Mouse (Mus musculus) embryonic facial prominence, embryonic 10.5 days (tissue): ENCODE data around the gene Apc2. TPM values are rescaled to one million over a fixed set of nuclear protein-coding genes. Genes with fewer than 3 reads are reported as not detected.
A peak's percentile ranks its signal among the peaks of the same experiment; 100 is the strongest.
"Not testable (repeated sequence)": the region's sequence is repeated elsewhere in the genome, so short reads cannot be mapped to it uniquely, and the experiment has no call there.

Experiments used
- DNase-seq: peaks from one replicate; pipeline ENCODE4 v3.0.0-alpha.2; 2017; ENCODE audit warnings: low spot score
- H3K27ac ChIP-seq: fragments of 300-500 bp; sonication (generic); replicated peaks from 2 replicates; pipeline ENCODE4 v1.5.1; 2016; ENCODE audit warnings: mild to moderate bottlenecking
- H3K27me3 ChIP-seq: fragments of 300-500 bp; sonication (generic); replicated peaks from 2 replicates; pipeline ENCODE4 v1.6.1; 2016; ENCODE audit warnings: low read depth, mild to moderate bottlenecking; ENCODE audit not compliant: poor library complexity, severe bottlenecking
- H3K36me3 ChIP-seq: fragments of 300-500 bp; sonication (generic); replicated peaks from 2 replicates; pipeline ENCODE4 v1.6.1; 2016; ENCODE audit warnings: mild to moderate bottlenecking, moderate library complexity
- H3K4me1 ChIP-seq: fragments of 300-500 bp; sonication (generic); 2 replicates; pipeline ENCODE4 v1.6.1; 2016
- H3K4me3 ChIP-seq: fragments of 300-500 bp; sonication (generic); 2 replicates; pipeline ENCODE4 v1.5.1; 2016; ENCODE audit warnings: mild to moderate bottlenecking, moderate library complexity
- H3K9me3 ChIP-seq: fragments of 300-500 bp; sonication (generic); 2 replicates; pipeline ENCODE4 v1.6.1; 2016; ENCODE audit warnings: mild to moderate bottlenecking
- WGBS: fragments of 180-500 bp; shearing (Covaris S2); methylation state at CpG from one replicate; pipeline ENCODE4 v1.1.7; 2016; 5-methylcytosine and 5-hydroxymethylcytosine counted together
- polyA plus RNA-seq: library from polyadenylated mRNA; unstranded; fragments of >200 nt; fragmentation: Nextera tagmentation; extraction: Ambion mirVana; gene quantifications from 2 replicates; pipeline ENCODE4 v1.2.1, GENCODE M21; 2016

The Apc2 gene
- polyA plus RNA-seq, 1 experiment from 2014 or later, result 12.6 TPM

DNA sequence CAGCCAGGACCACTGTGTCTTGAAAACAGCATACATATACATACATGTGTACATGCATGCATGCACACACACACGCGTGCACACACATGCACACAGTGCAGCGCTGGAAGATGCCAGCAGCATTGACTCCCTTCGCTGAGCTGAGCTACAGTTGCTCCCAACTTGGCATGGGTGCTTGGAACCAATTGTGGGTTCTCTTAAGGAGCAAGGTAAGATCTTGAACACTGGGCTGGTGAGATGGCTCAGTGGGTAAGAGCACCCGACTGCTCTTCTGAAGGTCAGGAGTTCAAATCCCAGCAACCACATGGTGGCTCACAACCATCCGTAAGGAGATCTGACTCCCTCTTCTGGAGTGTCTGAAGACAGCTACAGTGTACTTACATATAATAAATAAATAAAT is 50.2 kb downstream of the Apc2 start:
- H3K4me3 ChIP-seq, H3K27ac ChIP-seq, DNase-seq, H3K36me3 ChIP-seq, H3K9me3 ChIP-seq: not testable (repeated sequence)
- H3K4me1 ChIP-seq, result peaks cover 69% of the 10 kb centered on the region
- H3K27me3 ChIP-seq, result peaks cover 100% of the 10 kb centered on the region
- WGBS, result 73% methylated on average over 6 of the region's 6 CpGs

DNA sequence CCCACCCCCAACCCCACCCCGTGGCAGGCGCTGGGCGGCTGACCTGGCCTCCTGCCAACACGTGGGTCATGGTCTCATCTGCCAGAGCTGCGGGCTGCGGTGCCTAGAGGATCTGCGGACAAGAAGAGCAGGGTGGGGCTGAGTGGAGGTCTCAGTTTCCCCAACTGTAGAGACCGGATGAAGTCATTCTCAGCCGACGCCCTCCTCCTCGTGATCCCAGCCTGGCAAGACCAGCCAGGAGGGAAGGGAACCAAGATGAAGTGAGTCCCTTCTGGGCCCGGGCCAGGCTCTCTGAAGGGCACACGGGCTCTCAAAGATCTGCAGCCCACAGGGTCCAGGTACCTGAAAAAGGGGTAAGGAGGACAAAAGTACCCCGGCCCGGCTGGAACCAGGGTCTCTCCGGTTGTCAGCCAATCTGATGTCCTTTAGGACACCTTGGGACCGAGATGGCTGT is 51.8 kb downstream of the Apc2 start:
- 18% methylated on average over 17 of the region's 17 CpGs for WGBS
- Histone ChIP-seq H3K27ac (no peak overlapping the region), H3K4me1 (peaks cover 53% of the 10 kb centered on the region), H3K4me3 (peak overlapping the region; percentile 47), H3K36me3 (no peaks in the 10 kb centered on the region), H3K9me3 (no peaks in the 10 kb centered on the region), H3K27me3 (peaks cover 100% of the 10 kb centered on the region)
- DNase-seq, result no peak

DNA sequence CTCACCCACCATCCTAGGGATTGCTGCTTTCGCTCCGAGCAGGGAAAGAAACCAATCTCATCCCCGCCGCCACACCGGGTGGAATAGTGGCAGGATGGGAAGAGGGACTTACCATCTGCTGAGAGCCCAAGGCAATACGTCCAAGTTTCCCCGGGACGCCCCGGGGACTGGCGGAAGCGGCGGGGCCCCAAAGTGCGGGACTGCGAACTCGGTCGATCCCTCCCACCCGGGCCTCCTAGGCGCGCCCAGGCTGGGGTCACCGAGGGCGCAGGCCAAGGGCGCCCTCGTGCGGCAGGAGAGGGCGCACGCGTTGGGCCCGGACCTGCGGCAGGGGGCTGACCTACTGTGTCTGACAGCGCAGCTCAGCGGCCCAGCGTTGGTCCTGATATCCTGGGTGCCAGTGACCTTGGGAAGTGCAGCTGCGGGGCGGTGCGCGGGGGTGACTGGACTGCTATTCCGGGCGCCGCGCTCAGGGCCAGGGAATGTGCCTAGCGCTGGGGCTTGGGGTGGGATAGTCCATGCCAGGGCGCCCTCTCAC is 52.5 kb downstream of the Apc2 start, which contains the start of gene Adamtsl5:
TSS of gene Adamtsl5 (minus strand) at position 169 of the 538 bp plus-strand sequence.
- peak; percentile 80 for DNase-seq
- Histone ChIP-seq H3K9me3 (no peaks in the 10 kb centered on the region), H3K27me3 (peaks cover 100% of the 10 kb centered on the region), H3K27ac (peak within 1 kb of the TSS; percentile 49; the same call in 1 of the 2 replicates), H3K36me3 (no peaks in the 10 kb centered on the region), H3K4me3 (peak within 1 kb of the TSS; percentile 47), H3K4me1 (peaks cover 46% of the 10 kb centered on the region)
- under 1% methylated on average over 42 of the region's 42 CpGs for WGBS

DNA sequence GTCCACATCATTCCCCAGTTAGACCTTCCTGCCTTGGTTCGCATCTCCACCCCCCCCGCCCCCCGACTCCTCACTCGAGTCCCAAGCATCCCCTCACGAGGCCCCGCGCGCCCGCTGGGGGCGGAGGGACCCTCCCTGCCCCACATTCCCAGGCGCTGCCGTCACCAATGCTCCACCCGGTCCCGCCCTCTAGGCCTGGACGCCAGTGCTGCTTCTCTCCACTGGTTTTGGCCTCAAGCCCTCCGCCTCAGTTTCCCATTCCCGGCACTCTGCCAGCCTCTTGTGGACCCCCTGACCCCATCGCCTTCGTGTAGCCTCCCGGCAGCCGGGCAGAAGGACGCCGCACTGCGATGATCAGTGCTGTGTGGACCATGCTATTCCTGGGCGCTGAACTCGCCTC is 53.2 kb downstream of the Apc2 start:
- WGBS, result 16% methylated on average over 26 of the region's 26 CpGs
- no peak overlapping the region for H3K27ac ChIP-seq
- DNase-seq, result peak; percentile 41
- peaks cover 39% of the 10 kb centered on the region for H3K4me1 ChIP-seq
- H3K4me3 ChIP-seq, result peak overlapping the region; percentile 47
- H3K36me3 ChIP-seq, result no peaks in the 10 kb centered on the region
- peaks cover 100% of the 10 kb centered on the region for H3K27me3 ChIP-seq
- H3K9me3 ChIP-seq, result no peaks in the 10 kb centered on the region

DNA sequence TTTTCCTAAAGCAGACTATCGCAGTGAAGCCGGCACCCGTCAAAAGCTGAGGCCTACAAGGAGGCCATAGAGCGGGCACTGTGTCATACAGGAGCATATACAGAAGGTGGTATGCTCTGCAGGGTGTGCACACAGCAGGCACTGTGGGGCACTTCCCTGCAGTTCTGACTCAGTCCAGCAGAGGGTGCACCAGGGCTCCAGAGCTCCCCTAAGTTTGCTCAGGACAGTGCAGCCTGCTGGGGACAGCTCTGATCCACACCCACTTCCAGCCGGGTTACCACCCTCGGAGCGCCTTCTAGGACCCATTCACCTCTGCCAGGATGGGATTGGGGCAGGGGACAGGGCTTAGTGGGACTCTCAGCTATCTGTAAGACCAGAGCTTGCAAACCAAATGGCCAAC is 54.5 kb downstream of the Apc2 start:
- Histone ChIP-seq H3K27ac (no peak overlapping the region), H3K36me3 (no peaks in the 10 kb centered on the region), H3K4me3 (peak overlapping the region; percentile 19; the same call in 1 of the 2 replicates), H3K9me3 (no peaks in the 10 kb centered on the region), H3K4me1 (peaks cover 30% of the 10 kb centered on the region), H3K27me3 (peaks cover 100% of the 10 kb centered on the region)
- 6% methylated on average over 7 of the region's 7 CpGs for WGBS
- DNase-seq, result peak; percentile 90

DNA sequence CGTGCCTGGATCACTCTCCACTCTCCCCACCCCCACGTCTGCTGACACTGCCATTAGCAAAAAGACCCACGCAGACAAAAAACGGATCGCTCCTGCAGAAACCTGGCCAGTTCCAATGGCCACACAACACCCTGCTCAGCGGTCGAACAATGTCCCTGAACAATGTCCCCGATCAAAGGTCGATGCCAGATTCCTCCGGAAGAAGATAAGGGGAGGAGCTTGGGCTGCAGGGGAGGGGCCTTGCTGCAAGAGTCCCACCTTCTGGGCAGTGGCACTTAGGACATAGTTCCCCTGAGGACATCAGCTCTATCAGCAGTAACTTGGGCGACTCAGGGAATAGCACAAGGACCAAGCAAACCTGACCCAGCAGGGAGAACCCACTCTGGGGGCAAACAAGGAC is 56.1 kb downstream of the Apc2 start:
- Histone ChIP-seq H3K36me3 (no peaks in the 10 kb centered on the region), H3K27me3 (peaks cover 100% of the 10 kb centered on the region), H3K4me3 (no peak overlapping the region), H3K4me1 (peaks cover 42% of the 10 kb centered on the region), H3K9me3 (no peaks in the 10 kb centered on the region), H3K27ac (no peak overlapping the region)
- DNase-seq, result no peak
- 26% methylated on average over 11 of the region's 11 CpGs for WGBS

DNA sequence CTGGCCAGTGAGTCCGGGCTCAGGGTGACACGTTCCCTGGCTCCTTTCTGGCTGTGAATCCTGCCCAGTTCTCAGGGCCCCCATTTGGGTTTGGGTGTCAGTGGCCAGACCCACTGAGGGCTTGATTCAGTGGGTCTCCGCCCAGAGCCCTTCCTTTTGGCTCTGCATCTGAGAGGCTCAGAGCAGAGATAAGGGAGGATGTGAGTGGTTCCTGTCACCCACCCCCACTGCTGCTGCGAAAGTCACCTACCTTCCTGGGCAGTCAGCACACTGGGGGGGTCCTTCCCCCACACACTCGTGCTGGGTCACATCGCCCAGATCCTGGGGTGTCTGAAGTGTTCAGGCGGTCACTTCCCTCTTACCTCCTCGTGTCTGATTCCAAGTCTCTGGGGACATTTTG is 57.0 kb downstream of the Apc2 start:
- Histone ChIP-seq H3K4me3 (no peak overlapping the region), H3K27ac (no peak overlapping the region), H3K9me3 (no peaks in the 10 kb centered on the region), H3K4me1 (peaks cover 44% of the 10 kb centered on the region), H3K36me3 (no peaks in the 10 kb centered on the region), H3K27me3 (peaks cover 100% of the 10 kb centered on the region)
- DNase-seq, result no peak
- WGBS, result 68% methylated on average over 8 of the region's 8 CpGs

DNA sequence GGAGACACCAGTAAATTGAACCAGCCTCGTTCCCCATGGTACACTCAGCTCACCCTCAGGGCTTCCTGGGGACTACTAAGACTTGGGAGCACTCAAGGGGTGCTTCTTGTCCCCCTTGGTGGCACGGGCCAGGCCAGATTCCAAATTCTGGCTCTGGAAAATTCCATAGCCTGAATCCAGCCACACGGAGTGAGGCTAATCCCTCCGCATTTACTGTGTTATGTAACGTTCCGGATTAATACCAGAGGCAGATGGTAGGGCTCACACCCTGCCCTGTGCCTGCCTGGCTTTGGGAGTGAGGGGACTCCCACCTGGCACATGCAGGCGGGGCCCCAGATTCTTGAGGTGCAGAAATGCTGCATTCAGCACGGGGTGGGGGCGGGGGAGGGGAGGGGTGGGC is 59.7 kb downstream of the Apc2 start:
- peaks cover 30% of the 10 kb centered on the region for H3K4me1 ChIP-seq
- 0 out of 2 replicates have a peak overlapping the region, but pooled peaks have one; percentile 51 for H3K4me3 ChIP-seq
- H3K36me3 ChIP-seq, result no peaks in the 10 kb centered on the region
- H3K27me3 ChIP-seq, result peaks cover 100% of the 10 kb centered on the region
- no peak for DNase-seq
- WGBS, result 7% methylated on average over 9 of the region's 9 CpGs
- no peaks in the 10 kb centered on the region for H3K9me3 ChIP-seq
- H3K27ac ChIP-seq, result no peak overlapping the region

DNA sequence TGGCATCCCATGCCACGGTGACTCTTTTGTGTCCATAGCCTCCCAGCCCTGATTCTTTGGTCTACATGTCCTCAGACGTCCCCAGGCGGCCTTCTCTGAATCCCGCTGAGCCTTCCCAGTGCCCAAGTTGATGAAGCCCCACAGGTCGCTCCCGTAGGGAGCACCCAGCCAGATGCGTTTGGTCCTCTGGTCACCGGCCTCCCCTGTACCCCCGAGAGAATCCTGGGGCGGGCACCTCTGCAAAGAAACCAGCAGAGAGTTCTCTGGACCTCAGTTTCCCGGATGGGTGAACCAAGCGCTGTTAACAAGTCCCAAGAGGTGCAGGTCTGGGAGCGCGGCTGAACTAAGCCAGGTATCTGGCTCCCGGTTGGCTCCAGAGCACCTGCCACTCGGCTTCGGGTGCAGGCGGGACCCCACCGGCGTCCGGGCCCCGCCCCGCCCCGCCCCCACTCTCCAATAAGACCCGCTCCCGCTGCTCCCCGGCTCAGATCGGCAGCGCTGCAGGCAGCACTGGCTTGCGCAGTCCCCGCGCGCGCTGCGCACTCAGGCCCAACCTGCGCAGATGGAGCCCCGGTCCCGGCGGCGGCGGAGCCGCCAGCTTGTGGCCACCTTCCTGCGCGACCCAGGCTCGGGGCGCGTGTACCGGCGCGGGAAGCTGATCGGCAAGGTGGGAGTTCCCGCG is 60.4 kb downstream of the Apc2 start, which contains the start of gene Plk5:
TSS of gene Plk5 (plus strand) at position 459 of the 682 bp plus-strand sequence.
- peaks cover 28% of the 10 kb centered on the region for H3K4me1 ChIP-seq
- peak within 1 kb of the TSS; percentile 51 for H3K4me3 ChIP-seq
- no peaks in the 10 kb centered on the region for H3K36me3 ChIP-seq
- H3K9me3 ChIP-seq, result no peaks in the 10 kb centered on the region
- peak; percentile 51 for DNase-seq
- H3K27me3 ChIP-seq, result peaks cover 100% of the 10 kb centered on the region
- H3K27ac ChIP-seq, result no peak within 1 kb of the TSS
- whole genome bisulfite sequencing, result under 1% methylated on average over 53 of the region's 53 CpGs

DNA sequence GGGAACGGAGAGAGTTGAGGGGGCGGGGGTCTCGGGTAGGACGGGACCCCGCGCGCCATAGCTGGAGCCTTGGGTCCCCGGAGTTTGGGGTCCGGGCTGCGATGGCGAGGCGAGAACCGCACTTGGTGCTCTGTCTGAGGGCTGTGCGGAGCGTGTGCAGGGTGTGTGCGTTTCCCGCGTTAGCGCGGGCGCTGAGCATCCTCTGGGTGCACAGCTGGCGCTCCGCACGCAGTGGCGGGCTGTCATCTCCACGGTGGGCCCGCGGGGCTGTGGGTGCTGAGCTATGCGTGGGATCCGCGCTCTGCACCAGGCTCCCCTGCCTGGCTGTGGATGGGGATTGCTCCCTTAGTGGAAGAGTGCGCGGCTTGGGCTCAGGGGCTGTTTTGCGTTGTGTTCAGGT is 61.0 kb downstream of the Apc2 start:
- H3K4me3 ChIP-seq, result peak overlapping the region; percentile 51
- WGBS, result 2% methylated on average over 34 of the region's 34 CpGs

DNA sequence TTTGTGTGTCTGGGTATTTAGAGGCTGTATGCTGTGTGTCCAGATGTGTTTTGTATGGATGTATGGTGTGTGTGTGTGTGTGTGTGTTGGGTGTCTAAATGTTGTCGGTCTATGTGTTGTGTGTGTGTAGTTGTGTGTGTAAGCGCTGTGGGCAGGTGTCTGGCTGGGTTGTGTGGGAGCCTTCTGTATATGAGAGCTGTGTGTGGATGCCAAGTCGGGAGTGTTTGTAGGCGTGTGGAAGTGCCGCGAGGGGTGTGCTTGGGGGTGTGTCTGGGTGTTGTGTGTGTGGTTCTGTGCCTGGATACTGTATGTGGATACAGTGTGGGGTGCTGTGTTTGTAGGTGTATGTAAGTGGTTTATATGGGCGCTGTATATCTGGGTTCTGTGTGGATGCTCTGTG is 61.6 kb downstream of the Apc2 start:
- H3K27ac ChIP-seq, result no peak overlapping the region
- DNase-seq, result no peak
- peaks cover 28% of the 10 kb centered on the region for H3K4me1 ChIP-seq
- peaks cover 100% of the 10 kb centered on the region for H3K27me3 ChIP-seq
- no peaks in the 10 kb centered on the region for H3K36me3 ChIP-seq
- no peaks in the 10 kb centered on the region; the same call in 1 of the 2 replicates for H3K9me3 ChIP-seq
- WGBS, result 41% methylated on average over 7 of the region's 7 CpGs
- peak overlapping the region; percentile 45 for H3K4me3 ChIP-seq

More for the DNA sequence above, 61.0 kb downstream of the Apc2 start:
- H3K36me3 ChIP-seq, result no peaks in the 10 kb centered on the region
- no peak overlapping the region for H3K27ac ChIP-seq
- no peaks in the 10 kb centered on the region for H3K9me3 ChIP-seq
- peaks cover 100% of the 10 kb centered on the region for H3K27me3 ChIP-seq
- peaks cover 28% of the 10 kb centered on the region for H3K4me1 ChIP-seq
- no peak for DNase-seq

DNA sequence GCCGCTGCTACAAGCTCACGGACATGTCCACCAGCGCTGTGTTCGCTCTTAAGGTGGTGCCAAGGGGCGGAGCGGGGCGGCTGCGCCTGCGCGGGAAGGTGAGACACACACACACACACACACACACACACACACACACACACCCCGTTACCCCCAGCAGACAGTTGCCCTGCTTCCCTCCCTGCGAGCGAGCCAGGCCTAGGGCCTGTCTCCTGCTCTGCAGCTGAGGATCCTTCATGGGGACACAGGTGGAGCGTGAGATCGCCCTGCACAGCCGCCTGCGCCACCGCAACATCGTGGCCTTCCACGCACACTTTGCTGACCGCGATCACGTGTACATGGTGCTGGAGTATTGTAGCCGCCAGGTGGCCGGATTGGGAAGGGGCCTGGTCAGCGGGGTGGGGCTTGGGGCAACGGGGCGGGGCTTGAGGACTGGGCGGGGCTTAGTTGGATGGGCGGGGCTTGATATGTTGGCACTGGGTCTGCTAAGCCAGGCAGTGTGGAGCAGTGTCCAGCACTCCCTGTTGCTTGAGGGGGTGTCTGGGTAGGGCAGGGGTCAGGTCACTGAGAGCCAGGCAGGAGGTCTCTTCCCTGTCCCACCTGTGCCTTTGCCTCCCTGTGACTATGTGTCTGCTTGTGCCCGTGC is 62.3 kb downstream of the Apc2 start:
- peaks cover 28% of the 10 kb centered on the region for H3K4me1 ChIP-seq
- H3K4me3 ChIP-seq, result peak overlapping the region; percentile 45
- no peaks in the 10 kb centered on the region; the same call in 1 of the 2 replicates for H3K9me3 ChIP-seq
- WGBS, result 7% methylated on average over 31 of the region's 31 CpGs
- peak; percentile 59 for DNase-seq
- H3K36me3 ChIP-seq, result no peaks in the 10 kb centered on the region
- H3K27ac ChIP-seq, result no peak overlapping the region
- H3K27me3 ChIP-seq, result peaks cover 100% of the 10 kb centered on the region
